Mouse (Mus musculus): ENCODE data around the gene Lmbr1l. TPM values are rescaled to one million over a fixed set of nuclear protein-coding genes. Genes with fewer than 3 reads are reported as not detected.

Lmbr1l gene
- total and polyA plus RNA-seq, 2 experiments from 2014 or later = 20.9 to 51.0 TPM

DNA sequence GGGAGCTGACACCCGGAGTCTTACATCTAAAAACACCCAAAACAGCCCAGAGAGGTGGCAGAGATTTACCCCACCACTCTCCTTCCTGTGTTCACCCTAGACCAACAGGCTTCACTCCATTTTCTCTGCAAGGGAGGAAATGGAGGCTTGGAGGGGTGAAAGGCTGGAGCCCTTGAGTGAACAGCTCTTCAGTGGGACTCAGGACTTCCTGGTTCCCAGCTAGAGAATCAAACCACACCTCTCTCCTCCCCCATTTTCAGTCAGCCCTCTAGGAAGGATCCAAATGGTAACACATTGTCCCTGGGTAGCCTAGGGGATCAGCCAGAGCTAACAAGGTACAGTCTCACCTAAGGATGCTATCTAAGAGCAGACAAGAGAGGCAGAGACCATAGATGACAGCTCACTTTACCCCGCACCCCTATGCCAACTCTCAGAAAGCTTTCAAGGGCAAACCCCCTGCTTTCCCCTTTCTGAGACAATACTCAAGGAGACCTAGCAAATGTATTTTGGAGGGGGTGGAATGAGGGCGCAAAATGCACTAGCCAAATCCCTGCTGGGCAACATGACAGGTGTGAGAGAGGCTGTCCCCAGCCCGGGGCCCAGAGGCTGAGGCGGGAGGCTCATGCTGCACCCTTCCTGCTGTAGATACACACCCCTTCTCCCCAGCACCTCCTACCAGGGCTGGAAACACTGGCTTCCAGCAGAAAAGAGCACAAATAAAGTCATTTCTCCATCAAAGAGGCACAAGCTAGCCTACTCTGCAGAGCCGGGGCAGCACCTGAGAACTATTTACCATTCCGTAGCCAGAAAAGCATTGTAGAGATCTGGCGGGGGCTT lies 48.5 kb downstream of the Lmbr1l start:
- Histone ChIP-seq H3K4me2 (ENCODE audit: low read depth, low read length) (peak overlapping the region; percentile 99), H3K9ac (replicated peaks; ENCODE audit: low read length) (peak overlapping the region; percentile 99), H3K27me3 (ENCODE audit: insufficient read depth, low read length) (no peaks in the 10 kb centered on the region), H3K4me1 (ENCODE audit: insufficient read depth, low read length) (peaks cover 31% of the 10 kb centered on the region), H3K27ac (no peak overlapping the region; the same call in 1 of the 2 replicates), H3K36me3 (ENCODE audit: insufficient read depth, low read length) (peaks cover 18% of the 10 kb centered on the region), H3K9me3 (ENCODE audit: low read length) (no peaks in the 10 kb centered on the region), H3K4me3 (ENCODE audit: low read length) (peak overlapping the region; percentile 100)
- TF ChIP-seq CTCF (IDR thresholded peaks at IDR 0.05; ENCODE audit: low read depth) = no peak
- WGBS = 10% methylated on average over 8 of the region's 8 CpGs
- ATAC-seq (no peak), DNase-seq (ENCODE audit: low spot score) (no peak)

DNA sequence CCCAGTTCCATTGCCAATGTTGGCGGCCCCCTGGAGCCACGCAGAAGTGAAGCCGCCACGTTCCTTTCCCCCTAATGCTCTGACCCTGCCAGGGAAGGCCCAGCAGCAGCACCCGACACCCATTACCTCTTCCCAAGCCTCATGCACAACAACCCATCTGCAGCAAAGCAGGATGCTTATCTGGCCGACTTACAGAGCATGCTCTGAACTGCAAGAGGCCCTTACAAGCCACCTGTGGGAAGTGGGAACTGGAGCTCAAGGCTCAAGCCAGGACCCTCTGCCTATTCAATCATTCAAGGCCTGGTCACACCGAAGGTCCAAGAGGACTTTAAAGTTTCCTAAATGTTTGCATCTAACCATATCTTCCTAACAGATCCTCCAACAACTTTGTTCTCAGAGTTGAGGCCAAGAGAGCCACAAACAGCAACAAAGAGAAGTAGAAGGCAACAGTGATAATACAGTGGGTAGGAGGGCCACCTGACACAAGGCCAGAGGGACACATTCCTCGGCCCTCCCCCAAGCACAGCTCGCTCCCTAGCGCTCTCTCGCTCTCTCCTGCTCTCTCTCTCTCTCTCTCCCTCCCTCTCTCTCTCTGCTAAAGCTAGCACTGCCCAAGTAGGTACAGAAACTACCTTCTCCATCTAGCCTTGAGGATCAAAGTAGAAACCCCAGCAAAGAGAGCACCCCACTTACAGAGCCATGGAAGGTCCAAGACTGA lies 49.5 kb downstream of the Lmbr1l start:
- Histone ChIP-seq H3K4me2 (ENCODE audit: low read depth, low read length) (peak overlapping the region; percentile 99), H3K27me3 (ENCODE audit: insufficient read depth, low read length) (no peaks in the 10 kb centered on the region), H3K4me1 (ENCODE audit: insufficient read depth, low read length) (peaks cover 31% of the 10 kb centered on the region), H3K9ac (replicated peaks; ENCODE audit: low read length) (peak overlapping the region; percentile 99), H3K4me3 (ENCODE audit: low read length) (peak overlapping the region; percentile 100), H3K9me3 (ENCODE audit: low read length) (no peaks in the 10 kb centered on the region), H3K27ac (peak overlapping the region; percentile 15; the same call in 1 of the 2 replicates), H3K36me3 (ENCODE audit: insufficient read depth, low read length) (peaks cover 28% of the 10 kb centered on the region)
- DNase-seq (ENCODE audit: low spot score) (no peak), ATAC-seq (no peak)
- WGBS = 26% methylated on average over 11 of the region's 11 CpGs
- TF ChIP-seq CTCF (IDR thresholded peaks at IDR 0.05; ENCODE audit: low read depth) = no peak

DNA sequence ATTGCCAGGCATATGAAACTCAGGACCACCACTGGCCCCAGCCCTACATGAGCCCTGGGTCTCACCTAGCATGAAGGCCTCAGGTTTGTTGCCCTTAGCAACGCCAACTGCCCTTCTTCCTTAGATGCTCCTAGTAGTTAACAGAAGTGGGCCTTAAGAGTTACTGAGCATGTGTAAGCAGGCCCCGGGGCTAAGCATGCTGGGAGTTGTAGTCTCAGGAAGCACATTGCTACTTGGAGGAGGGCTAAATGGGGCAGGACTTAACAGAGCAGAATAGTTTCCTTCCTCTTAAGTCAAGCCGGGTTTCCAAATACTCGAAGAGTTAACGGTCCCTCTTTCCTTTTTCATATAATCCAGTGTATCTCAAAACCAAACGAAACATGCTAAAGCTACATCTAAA lies 50.7 kb downstream of the Lmbr1l start:
- TF ChIP-seq CTCF (IDR thresholded peaks at IDR 0.05; ENCODE audit: low read depth) = no peak
- Histone ChIP-seq H3K4me3 (ENCODE audit: low read length) (peak overlapping the region; percentile 100; the same call in 1 of the 2 replicates), H3K27me3 (ENCODE audit: insufficient read depth, low read length) (no peaks in the 10 kb centered on the region), H3K27ac (no peak overlapping the region), H3K4me2 (ENCODE audit: low read depth, low read length) (peak overlapping the region; percentile 99), H3K36me3 (ENCODE audit: insufficient read depth, low read length) (peaks cover 40% of the 10 kb centered on the region), H3K9me3 (ENCODE audit: low read length) (no peaks in the 10 kb centered on the region), H3K4me1 (ENCODE audit: insufficient read depth, low read length) (peaks cover 28% of the 10 kb centered on the region), H3K9ac (replicated peaks; ENCODE audit: low read length) (no peak overlapping the region; the same call in 1 of the 2 replicates)
- DNase-seq (ENCODE audit: low spot score) (peak; percentile 67), ATAC-seq (no peak)
- WGBS = 57% methylated on average over 6 of the region's 6 CpGs

DNA sequence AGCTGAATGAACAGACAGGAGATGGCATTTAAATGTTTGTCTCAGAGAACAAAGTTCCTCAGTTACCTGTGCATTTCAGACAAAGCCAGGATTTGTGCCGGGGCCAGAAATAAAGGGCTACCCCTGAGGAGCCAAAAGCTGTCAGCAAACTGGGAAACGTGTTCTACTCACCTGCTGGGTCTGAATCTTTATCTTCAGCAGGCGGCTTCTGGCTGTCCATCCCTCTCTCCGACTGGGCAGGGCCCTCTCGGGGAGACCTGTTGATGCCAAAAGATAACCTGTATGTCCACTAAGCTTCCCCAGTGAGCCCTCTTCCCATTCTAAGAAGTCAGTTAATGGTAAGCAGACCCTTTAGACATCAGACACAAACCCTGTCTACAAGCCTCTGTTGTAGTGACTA lies 51.5 kb downstream of the Lmbr1l start:
- Histone ChIP-seq H3K4me1 (ENCODE audit: insufficient read depth, low read length) (peaks cover 28% of the 10 kb centered on the region), H3K4me3 (ENCODE audit: low read length) (no peak overlapping the region), H3K4me2 (ENCODE audit: low read depth, low read length) (no peak overlapping the region), H3K9ac (replicated peaks; ENCODE audit: low read length) (no peak overlapping the region), H3K36me3 (ENCODE audit: insufficient read depth, low read length) (peaks cover 48% of the 10 kb centered on the region), H3K9me3 (ENCODE audit: low read length) (no peaks in the 10 kb centered on the region), H3K27ac (no peak overlapping the region), H3K27me3 (ENCODE audit: insufficient read depth, low read length) (no peaks in the 10 kb centered on the region)
- no peak for TF ChIP-seq CTCF (IDR thresholded peaks at IDR 0.05; ENCODE audit: low read depth)
- 87% methylated on average over 5 of the region's 5 CpGs for WGBS
- ATAC-seq (no peak), DNase-seq (ENCODE audit: low spot score) (no peak)

DNA sequence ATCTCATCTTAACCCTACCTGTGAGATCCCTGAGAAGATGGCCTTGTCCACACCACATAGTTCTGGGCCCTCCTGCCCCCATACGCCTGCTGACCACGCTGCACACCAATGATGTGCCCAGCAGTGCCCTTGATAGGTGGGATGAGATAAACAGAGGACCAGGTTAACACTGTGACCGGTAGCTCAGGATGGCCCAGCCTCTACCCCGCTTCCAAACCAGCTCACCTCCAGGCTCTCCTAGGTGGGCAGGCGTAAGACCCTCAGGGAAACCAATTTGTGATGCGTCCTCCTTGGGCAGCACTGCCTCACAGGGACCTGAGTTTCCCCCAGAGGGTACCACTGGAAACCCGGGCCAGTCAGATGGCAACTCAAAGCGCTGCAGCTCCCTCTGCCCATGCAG lies 52.3 kb downstream of the Lmbr1l start:
- Histone ChIP-seq H3K4me1 (ENCODE audit: insufficient read depth, low read length) (peaks cover 28% of the 10 kb centered on the region), H3K27ac (no peak overlapping the region), H3K4me3 (ENCODE audit: low read length) (no peak overlapping the region), H3K36me3 (ENCODE audit: insufficient read depth, low read length) (peaks cover 56% of the 10 kb centered on the region), H3K27me3 (ENCODE audit: insufficient read depth, low read length) (no peaks in the 10 kb centered on the region), H3K9me3 (ENCODE audit: low read length) (no peaks in the 10 kb centered on the region), H3K4me2 (ENCODE audit: low read depth, low read length) (no peak overlapping the region), H3K9ac (replicated peaks; ENCODE audit: low read length) (no peak overlapping the region)
- no peak for ATAC-seq
- 95% methylated on average over 8 of the region's 8 CpGs for WGBS
- DNase-seq (ENCODE audit: low spot score) = no peak
- no peak for TF ChIP-seq CTCF (IDR thresholded peaks at IDR 0.05; ENCODE audit: low read depth)

DNA sequence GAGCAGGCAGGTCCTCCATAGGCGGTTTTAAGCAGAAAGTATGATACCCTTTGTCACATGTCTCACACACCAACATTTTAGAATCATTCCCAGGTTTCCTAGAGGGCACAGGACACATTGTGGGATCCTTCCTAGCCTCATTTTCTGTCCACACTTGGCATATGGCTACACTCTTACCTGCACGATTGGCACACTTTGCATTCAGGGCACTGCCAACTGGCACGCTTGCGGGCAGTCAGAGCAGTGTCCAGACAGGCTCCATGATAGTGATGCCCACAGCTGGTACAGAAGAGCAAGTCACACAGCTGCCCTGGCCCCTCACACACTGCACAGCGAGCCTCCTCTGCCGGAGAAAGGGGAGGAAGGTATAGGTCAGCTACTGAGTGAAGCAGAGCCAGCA lies 53.1 kb downstream of the Lmbr1l start:
- Histone ChIP-seq H3K9me3 (ENCODE audit: low read length) (no peaks in the 10 kb centered on the region), H3K9ac (replicated peaks; ENCODE audit: low read length) (no peak overlapping the region), H3K27me3 (ENCODE audit: insufficient read depth, low read length) (no peaks in the 10 kb centered on the region), H3K36me3 (ENCODE audit: insufficient read depth, low read length) (peaks cover 64% of the 10 kb centered on the region), H3K27ac (no peak overlapping the region), H3K4me2 (ENCODE audit: low read depth, low read length) (no peak overlapping the region), H3K4me3 (ENCODE audit: low read length) (no peak overlapping the region), H3K4me1 (ENCODE audit: insufficient read depth, low read length) (peaks cover 28% of the 10 kb centered on the region)
- no peak for TF ChIP-seq CTCF (IDR thresholded peaks at IDR 0.05; ENCODE audit: low read depth)
- no peak for DNase-seq (ENCODE audit: low spot score)
- 95% methylated on average over 6 of the region's 6 CpGs for WGBS
- no peak for ATAC-seq
